Mouse (Mus musculus): ENCODE measurements around the gene Ddx43.

Gene Ddx43

GRCm38 (mm10) chr9:78442579-78443392, 47.2 kb downstream of the Ddx43 start, which contains the start of gene Cgas:
Gene Cgas (minus strand): TSS chr9:78443237.
- DNase-seq (ENCODE audit: low read depth, low spot score): no peak

- no peak for DNase-seq (ENCODE audit: low read depth, low spot score)
These were observed 52.0 kb downstream of the Ddx43 start for GRCm38 (mm10) chr9:78447606-78447972.

- peak; percentile 81 for DNase-seq (ENCODE audit: low read depth, low spot score)
These were observed 52.6 kb downstream of the Ddx43 start, which contains the start of the genes Mto1 and Gm17324 for GRCm38 (mm10) chr9:78447973-78448873. Gene Mto1 (plus strand): TSS chr9:78448208. Gene Gm17324 (minus strand): TSS chr9:78448786.

- DNase-seq (ENCODE audit: low read depth, low spot score): no peak
These were observed 54.8 kb downstream of the Ddx43 start for GRCm38 (mm10) chr9:78450404-78450803.

GRCm38 (mm10) chr9:78451382-78451781, 55.8 kb downstream of the Ddx43 start:
- DNase-seq (ENCODE audit: low read depth, low spot score): no peak

- no peak for DNase-seq (ENCODE audit: low read depth, low spot score)
These were observed 61.4 kb downstream of the Ddx43 start for GRCm38 (mm10) chr9:78457026-78457425.

GRCm38 (mm10) chr9:78463337-78463736, 67.8 kb downstream of the Ddx43 start:
- no peak for DNase-seq (ENCODE audit: low read depth, low spot score)

- no peak for DNase-seq (ENCODE audit: low read depth, low spot score)
These were observed 70.1 kb downstream of the Ddx43 start for GRCm38 (mm10) chr9:78465725-78466124.

All from brain, embryonic 18.5 days (tissue).